Mouse (Mus musculus): Measurements from ENCODE around the gene BC051665. TPM values are rescaled to one million over a fixed set of nuclear protein-coding genes. Genes with fewer than 3 reads are reported as not detected.

BC051665 gene
- total RNA-seq (2015; ENCODE audit: low replicate concordance) = not detected in 2 replicates
- not detected in 2 replicates for total RNA-seq (2017; ENCODE audit: low replicate concordance)

GRCm38 (mm10) chr13:60786264-60786663 lies at the start of gene BC051665:
Gene BC051665 (minus strand): TSS chr13:60786364.
- no peak for ATAC-seq (replicated peaks; ENCODE audit: low FRiP score, poor library complexity, severe bottlenecking)

DNA sequence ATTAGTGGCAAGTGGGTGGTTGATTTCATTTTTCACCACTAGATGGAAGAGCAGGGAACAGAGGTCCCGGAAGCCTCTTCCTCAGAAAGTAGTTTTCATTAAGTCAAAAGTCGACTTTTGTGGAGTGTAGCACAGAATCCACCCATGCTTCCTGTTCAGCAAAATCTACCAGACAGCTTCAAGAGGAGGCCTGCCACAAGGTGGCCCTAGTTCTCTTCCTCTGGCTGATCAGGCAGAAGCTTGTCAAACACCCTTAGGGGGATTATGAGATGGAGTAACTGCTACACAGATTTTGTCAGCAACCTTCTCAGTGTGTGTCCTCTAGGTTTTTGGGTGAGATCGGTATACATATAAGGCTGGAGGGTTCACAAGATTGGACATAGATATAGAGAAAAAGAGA lies 39.9 kb upstream of the BC051665 start:
- ATAC-seq (replicated peaks; ENCODE audit: low FRiP score, poor library complexity, severe bottlenecking) = no peak

GRCm38 (mm10) chr13:60820486-60821175 lies 34.5 kb upstream of the BC051665 start:
- ATAC-seq (replicated peaks; ENCODE audit: low FRiP score, poor library complexity, severe bottlenecking) = no peak

DNA sequence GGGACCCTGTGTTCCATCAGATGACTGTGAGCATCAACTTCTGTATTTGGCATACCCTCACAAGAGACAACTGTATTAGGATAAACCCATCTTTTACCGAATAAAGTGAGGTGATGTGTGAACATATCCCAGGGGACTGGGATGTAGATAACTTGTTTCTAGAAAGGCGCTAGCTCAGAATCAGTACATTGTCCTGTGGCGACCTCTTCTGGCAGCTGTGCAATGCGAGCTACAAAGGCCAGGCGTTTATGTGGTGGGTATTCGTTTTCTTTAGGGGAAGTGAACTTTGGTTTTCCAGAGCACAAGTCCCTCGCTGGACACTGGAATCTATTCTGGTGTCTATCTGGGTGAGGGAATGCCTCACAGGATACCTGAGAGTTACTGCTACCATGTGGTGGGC lies 33.3 kb upstream of the BC051665 start:
- no peak for ATAC-seq (replicated peaks; ENCODE audit: low FRiP score, poor library complexity, severe bottlenecking)

DNA sequence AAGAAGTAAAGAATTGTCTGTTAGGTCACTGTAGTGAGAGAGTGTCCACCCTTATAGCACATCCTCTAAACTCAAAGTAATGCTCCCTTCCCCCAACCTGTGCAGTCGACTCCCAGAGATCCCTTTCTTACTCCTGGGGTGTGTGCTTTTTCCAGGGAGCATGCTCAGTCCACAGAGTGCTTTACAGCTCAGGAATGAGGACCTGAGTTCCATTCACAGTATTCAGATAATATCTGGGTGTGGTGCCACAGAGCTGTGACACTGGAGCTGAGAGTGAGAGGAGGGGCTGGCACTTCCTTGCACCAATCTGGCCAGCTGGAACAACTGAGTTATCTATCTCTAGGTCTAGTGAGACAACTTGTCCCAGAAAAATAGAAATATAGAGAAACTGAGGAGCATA lies 27.6 kb upstream of the BC051665 start:
- ATAC-seq (replicated peaks; ENCODE audit: low FRiP score, poor library complexity, severe bottlenecking) = no peak

- ATAC-seq (replicated peaks; ENCODE audit: low FRiP score, poor library complexity, severe bottlenecking) = no peak
Measured at GRCm38 (mm10) chr13:60812768-60813167, 26.6 kb upstream of the BC051665 start.

GRCm38 (mm10) chr13:60809690-60810089 lies 23.5 kb upstream of the BC051665 start:
- ATAC-seq (replicated peaks; ENCODE audit: low FRiP score, poor library complexity, severe bottlenecking) = no peak

GRCm38 (mm10) chr13:60802749-60803148 lies 16.6 kb upstream of the BC051665 start, which contains the start of gene Ctsll3:
Gene Ctsll3 (minus strand): TSS chr13:60802849.
- ATAC-seq (replicated peaks; ENCODE audit: low FRiP score, poor library complexity, severe bottlenecking) = no peak

DNA sequence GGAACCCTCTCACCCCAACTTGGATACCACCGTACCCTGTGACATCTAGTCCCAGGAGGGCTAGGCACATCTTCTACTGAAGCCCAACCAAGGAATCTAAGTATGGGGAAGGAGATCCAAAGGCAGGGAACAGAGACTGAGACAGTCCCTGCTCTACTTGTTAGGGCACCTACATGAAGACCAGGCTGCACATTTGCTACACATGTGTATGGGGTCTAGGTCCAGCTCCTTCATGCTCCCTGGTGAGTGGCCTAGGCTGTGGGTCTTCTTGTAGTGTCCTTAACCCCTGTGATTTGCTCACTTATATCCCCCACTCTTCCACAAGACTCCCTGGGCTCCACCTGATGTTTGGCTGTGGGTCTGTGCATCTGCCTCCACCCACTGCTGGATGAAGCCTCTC lies 3.3 kb upstream of the BC051665 start:
- no peak for ATAC-seq (replicated peaks; ENCODE audit: low FRiP score, poor library complexity, severe bottlenecking)

- no peak for ATAC-seq (replicated peaks; ENCODE audit: low FRiP score, poor library complexity, severe bottlenecking)
Measured at GRCm38 (mm10) chr13:60783301-60783700, 2.9 kb downstream of the BC051665 start.

GRCm38 (mm10) chr13:60780534-60780933 lies 5.6 kb downstream of the BC051665 start:
- no peak for ATAC-seq (replicated peaks; ENCODE audit: low FRiP score, poor library complexity, severe bottlenecking)

DNA sequence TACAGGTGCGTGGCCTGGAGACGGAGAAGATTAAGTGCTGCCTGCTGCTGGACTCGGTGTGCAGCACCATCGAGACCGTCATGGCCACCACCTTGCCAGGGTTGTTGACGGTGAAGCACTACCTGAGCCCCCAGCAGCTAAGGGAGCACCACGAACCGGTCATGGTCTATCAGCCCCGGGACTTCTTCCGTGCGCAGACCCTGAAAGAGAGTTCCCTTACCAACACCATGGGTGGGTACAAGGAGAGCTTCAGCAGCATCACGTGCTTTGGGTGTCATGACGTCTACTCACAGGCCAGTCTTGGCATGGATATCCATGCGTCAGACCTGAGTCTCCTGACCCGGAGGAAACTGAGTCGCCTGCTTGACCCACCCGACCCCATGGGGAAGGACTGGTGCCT lies 25.0 kb downstream of the BC051665 start:
- ATAC-seq (replicated peaks; ENCODE audit: low FRiP score, poor library complexity, severe bottlenecking) = no peak

DNA sequence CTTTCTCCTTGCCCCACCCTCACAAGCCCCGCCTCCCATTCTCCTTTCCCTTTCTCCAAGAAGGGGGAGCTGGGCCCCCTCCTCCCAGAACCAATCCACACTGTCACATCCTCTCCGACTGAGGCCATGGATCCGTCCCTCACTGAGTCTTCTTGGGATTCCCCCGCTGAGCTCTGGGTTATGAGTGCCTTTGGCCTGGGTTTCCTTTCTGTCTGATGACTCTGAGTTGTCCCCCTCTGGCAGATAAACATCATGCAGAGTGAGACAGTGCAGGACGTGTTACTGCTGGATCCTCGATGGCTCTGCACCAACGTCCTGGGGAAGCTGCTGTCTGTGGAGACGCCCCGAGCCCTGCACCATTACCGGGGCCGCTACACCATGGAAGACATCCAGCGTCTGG lies 25.8 kb downstream of the BC051665 start:
- no peak for ATAC-seq (replicated peaks; ENCODE audit: low FRiP score, poor library complexity, severe bottlenecking)

- no peak for ATAC-seq (replicated peaks; ENCODE audit: low FRiP score, poor library complexity, severe bottlenecking)
Measured at GRCm38 (mm10) chr13:60759136-60759535, 27.0 kb downstream of the BC051665 start.

GRCm38 (mm10) chr13:60757292-60757691 lies 28.9 kb downstream of the BC051665 start:
- ATAC-seq (replicated peaks; ENCODE audit: low FRiP score, poor library complexity, severe bottlenecking) = no peak

DNA sequence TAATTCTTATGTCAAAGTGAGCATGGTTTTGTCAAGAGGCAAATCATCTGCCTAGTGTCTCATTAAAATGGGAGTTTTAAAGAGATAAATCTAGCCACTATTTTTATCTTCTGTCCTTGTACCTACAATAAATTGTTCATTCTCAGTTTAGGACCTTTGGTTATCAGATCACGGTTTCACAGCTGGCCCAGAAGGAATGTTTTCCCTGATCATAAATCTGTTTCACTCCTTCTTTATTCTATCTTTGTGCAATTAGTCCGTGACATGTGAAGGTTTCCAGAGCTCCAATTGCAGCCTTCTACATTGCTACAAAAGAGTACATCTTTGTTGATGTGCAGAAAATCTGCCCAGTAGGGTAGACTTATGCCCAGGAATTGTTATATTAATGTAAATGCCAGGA lies 30.9 kb downstream of the BC051665 start:
- ATAC-seq (replicated peaks; ENCODE audit: low FRiP score, poor library complexity, severe bottlenecking) = no peak

- no peak for ATAC-seq (replicated peaks; ENCODE audit: low FRiP score, poor library complexity, severe bottlenecking)
Measured at GRCm38 (mm10) chr13:60753216-60753615, 32.9 kb downstream of the BC051665 start.

DNA sequence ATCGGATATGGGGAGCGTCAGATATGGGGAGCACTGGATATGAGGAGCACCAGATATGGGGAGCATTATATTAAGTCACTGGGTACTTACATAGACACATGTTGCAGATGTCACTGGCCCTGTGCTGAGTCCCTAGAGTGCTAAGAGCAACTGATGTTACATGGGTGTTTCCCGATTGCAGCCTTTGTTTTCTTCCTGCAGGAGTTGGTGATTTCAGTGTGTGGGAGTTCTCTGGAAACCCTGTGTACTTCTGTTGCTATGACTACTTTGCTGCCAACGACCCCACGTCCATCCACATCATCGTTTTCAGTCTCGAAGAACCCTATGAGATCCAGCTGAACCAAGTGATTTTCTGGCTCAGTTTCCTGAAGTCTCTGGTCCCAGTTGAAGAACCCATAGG lies 35.2 kb downstream of the BC051665 start:
- no peak for ATAC-seq (replicated peaks; ENCODE audit: low FRiP score, poor library complexity, severe bottlenecking)

DNA sequence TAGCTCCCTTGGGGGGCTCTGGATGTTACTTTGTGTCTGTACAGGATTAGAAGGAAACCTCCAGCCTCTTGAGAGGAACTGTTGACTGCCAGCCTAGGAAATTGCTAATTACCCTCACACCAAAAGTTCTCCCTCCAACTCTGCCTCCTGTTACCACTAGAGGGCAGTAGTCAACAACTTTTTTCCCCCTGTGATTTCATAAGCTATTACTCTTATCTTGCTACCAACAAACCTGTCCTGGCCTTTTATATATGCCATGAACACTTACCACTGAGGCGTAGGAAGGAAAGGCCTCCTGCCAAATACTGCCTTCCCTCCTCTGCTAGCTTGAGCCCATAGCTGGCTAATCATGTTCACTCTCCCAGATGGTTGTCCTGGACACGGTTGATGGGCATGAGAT lies 37.6 kb downstream of the BC051665 start:
- no peak for ATAC-seq (replicated peaks; ENCODE audit: low FRiP score, poor library complexity, severe bottlenecking)

GRCm38 (mm10) chr13:60747201-60747600 lies 39.0 kb downstream of the BC051665 start:
- ATAC-seq (replicated peaks; ENCODE audit: low FRiP score, poor library complexity, severe bottlenecking) = no peak

- no peak for ATAC-seq (replicated peaks; ENCODE audit: low FRiP score, poor library complexity, severe bottlenecking)
Measured at GRCm38 (mm10) chr13:60746271-60746670, 39.9 kb downstream of the BC051665 start.

- ATAC-seq (replicated peaks; ENCODE audit: low FRiP score, poor library complexity, severe bottlenecking) = no peak
Measured at GRCm38 (mm10) chr13:60745358-60745757, 40.8 kb downstream of the BC051665 start.
